In genomic region chr7:102512814-102513435, GRCm38 (mm10) we compare ENCODE assay signal across 8 mouse cellular contexts. TPM values are rescaled to one million over a fixed set of nuclear protein-coding genes. Genes with fewer than 3 reads are reported as not detected.
DNase-seq lines count a peak whose midpoint lies in the region; ATAC-seq lines count a peak whose summit lies in the region.

No protein-coding gene starts in this region.

- peak overlapping the region; percentile 72 for H3K9ac ChIP-seq in hindbrain, embryonic 11.5 days (ENCODE audit: low read depth, low read length)
- H3K9ac ChIP-seq in lung, embryonic 16.5 days (ENCODE audit: low read length), result peak overlapping the region; percentile 78

- DNase-seq in NIH3T3 (ENCODE audit: low read depth), result peak; percentile 79
- peak; percentile 78 for DNase-seq in cerebellum, adult 9-11 months
- peak; percentile 20 to 88 for DNase-seq in frontal cortex, adult 2 months (ENCODE audit: extremely low spot score in 1 of 2, low spot score in 1 of 2)
- DNase-seq in hindbrain, embryonic 11.5 days (ENCODE audit: low spot score), result peak; percentile 95
- peak; percentile 72 for DNase-seq in layer of hippocampus, adult 9-11 months
- DNase-seq in ovary, postnatal 10 days (ENCODE audit: low spot score), result peak; percentile 77
- DNase-seq in thymus, postnatal 0 days (ENCODE audit: low spot score), result peak; percentile 87

- no peak overlapping the region for H3K27ac ChIP-seq in hindbrain, embryonic 11.5 days (ENCODE audit: low read depth, low read length)
- no peak overlapping the region for H3K27ac ChIP-seq in lung, embryonic 16.5 days (ENCODE audit: low read length)

- ATAC-seq in hindbrain, embryonic 11.5 days (ENCODE audit: low FRiP score), result peak; percentile 95
- peak; percentile 95 for ATAC-seq in lung, embryonic 16.5 days (ENCODE audit: low read depth)

- 0 out of 2 replicates have a peak, but pooled peaks cover 4% of the 10 kb centered on the region for H3K27me3 ChIP-seq in hindbrain, embryonic 11.5 days (ENCODE audit: control insufficient read depth, insufficient read depth, low read length)
- no peaks in the 10 kb centered on the region for H3K27me3 ChIP-seq in lung, embryonic 16.5 days (ENCODE audit: control insufficient read depth, insufficient read depth, low read depth, low read length)

- H3K36me3 ChIP-seq in hindbrain, embryonic 11.5 days (ENCODE audit: control insufficient read depth, insufficient read depth, low read length), result no peaks in the 10 kb centered on the region
- no peaks in the 10 kb centered on the region for H3K36me3 ChIP-seq in lung, embryonic 16.5 days (ENCODE audit: control insufficient read depth, insufficient read depth, low read length)

- peak overlapping the region; percentile 48 for H3K4me3 ChIP-seq in hindbrain, embryonic 11.5 days (ENCODE audit: low read depth, low read length)
- H3K4me3 ChIP-seq in lung, embryonic 16.5 days (ENCODE audit: low read length), result peak overlapping the region; percentile 57

- 3% methylated on average over 54 of the region's 54 CpGs for WGBS in hindbrain, embryonic 11.5 days
- under 1% methylated on average over 54 of the region's 54 CpGs for WGBS in lung, embryonic 16.5 days

- H3K4me2 ChIP-seq in hindbrain, embryonic 11.5 days (replicated peaks; ENCODE audit: low read depth, low read length), result peak overlapping the region; percentile 95
- H3K4me2 ChIP-seq in lung, embryonic 16.5 days (ENCODE audit: low read depth, low read length), result peak overlapping the region; percentile 94

- H3K9me3 ChIP-seq in hindbrain, embryonic 11.5 days (ENCODE audit: control insufficient read depth, low read length), result no peaks in the 10 kb centered on the region
- no peaks in the 10 kb centered on the region for H3K9me3 ChIP-seq in lung, embryonic 16.5 days (ENCODE audit: control insufficient read depth, low read length)

- no peaks in the 10 kb centered on the region for H3K4me1 ChIP-seq in hindbrain, embryonic 11.5 days (replicated peaks; ENCODE audit: control insufficient read depth, insufficient read depth, low read length)
- no peaks in the 10 kb centered on the region; the same call in 1 of the 2 replicates for H3K4me1 ChIP-seq in lung, embryonic 16.5 days (replicated peaks; ENCODE audit: control insufficient read depth, insufficient read depth, low read length)

RNA-seq across cellular contexts. Expression of gene Olfr545, which starts 13.6 kb away (rescaled TPM):
- 0.10 TPM in 1 of 2 replicates, not detected in the other for polyA plus RNA-seq in frontal cortex, adult 2 months (2012; rRNA removed)
- not detected in 2 replicates for polyA plus RNA-seq in hindbrain, embryonic 11.5 days (2014; fragmentation: Nextera tagmentation; extraction: Ambion mirVana)
- polyA plus RNA-seq in lung, embryonic 16.5 days (2015; fragmentation: Nextera tagmentation; extraction: Ambion mirVana), result not detected in 2 replicates
- 0.08 TPM in 1 of 2 replicates, not detected in the other for polyA plus RNA-seq in thymus, postnatal 0 days (2015; fragmentation: Nextera tagmentation; extraction: Ambion mirVana)

RNA-seq across cellular contexts. Expression of gene Olfr547, which starts 21.6 kb away (rescaled TPM):
- not detected in 2 replicates for polyA plus RNA-seq in frontal cortex, adult 2 months (2012; rRNA removed)
- polyA plus RNA-seq in hindbrain, embryonic 11.5 days (2014; fragmentation: Nextera tagmentation; extraction: Ambion mirVana), result not detected in 2 replicates
- polyA plus RNA-seq in lung, embryonic 16.5 days (2015; fragmentation: Nextera tagmentation; extraction: Ambion mirVana), result not detected in 2 replicates
- polyA plus RNA-seq in thymus, postnatal 0 days (2015; fragmentation: Nextera tagmentation; extraction: Ambion mirVana), result not detected in 2 replicates

RNA-seq across cellular contexts. Expression of gene Olfr544, which starts 24.8 kb away (rescaled TPM):
- not detected in 2 replicates for polyA plus RNA-seq in frontal cortex, adult 2 months (2012; rRNA removed)
- polyA plus RNA-seq in hindbrain, embryonic 11.5 days (2014; fragmentation: Nextera tagmentation; extraction: Ambion mirVana), result 0.08 and 0.23 TPM in 2 replicates
- 0.06 and 0.08 TPM in 2 replicates for polyA plus RNA-seq in lung, embryonic 16.5 days (2015; fragmentation: Nextera tagmentation; extraction: Ambion mirVana)
- polyA plus RNA-seq in thymus, postnatal 0 days (2015; fragmentation: Nextera tagmentation; extraction: Ambion mirVana), result 0.05 TPM in 1 of 2 replicates, not detected in the other

RNA-seq across cellular contexts. Expression of gene Olfr548-ps1, which starts 27.8 kb away (rescaled TPM):
- not detected in 2 replicates for polyA plus RNA-seq in frontal cortex, adult 2 months (2012; rRNA removed)
- not detected in 2 replicates for polyA plus RNA-seq in hindbrain, embryonic 11.5 days (2014; fragmentation: Nextera tagmentation; extraction: Ambion mirVana)
- polyA plus RNA-seq in lung, embryonic 16.5 days (2015; fragmentation: Nextera tagmentation; extraction: Ambion mirVana), result not detected in 2 replicates
- not detected in 2 replicates for polyA plus RNA-seq in thymus, postnatal 0 days (2015; fragmentation: Nextera tagmentation; extraction: Ambion mirVana)

RNA-seq across cellular contexts. Expression of gene Olfr543, which starts 31.4 kb away (rescaled TPM):
- 0.08 TPM in 1 of 2 replicates, not detected in the other for polyA plus RNA-seq in frontal cortex, adult 2 months (2012; rRNA removed)
- polyA plus RNA-seq in hindbrain, embryonic 11.5 days (2014; fragmentation: Nextera tagmentation; extraction: Ambion mirVana), result 0.31 and 1.1 TPM in 2 replicates
- 0.18 TPM in 1 of 2 replicates, not detected in the other for polyA plus RNA-seq in lung, embryonic 16.5 days (2015; fragmentation: Nextera tagmentation; extraction: Ambion mirVana)
- polyA plus RNA-seq in thymus, postnatal 0 days (2015; fragmentation: Nextera tagmentation; extraction: Ambion mirVana), result 0.14 and 0.34 TPM in 2 replicates
